Mouse (Mus musculus): ENCODE data around the gene 5730480H06Rik.

DNA sequence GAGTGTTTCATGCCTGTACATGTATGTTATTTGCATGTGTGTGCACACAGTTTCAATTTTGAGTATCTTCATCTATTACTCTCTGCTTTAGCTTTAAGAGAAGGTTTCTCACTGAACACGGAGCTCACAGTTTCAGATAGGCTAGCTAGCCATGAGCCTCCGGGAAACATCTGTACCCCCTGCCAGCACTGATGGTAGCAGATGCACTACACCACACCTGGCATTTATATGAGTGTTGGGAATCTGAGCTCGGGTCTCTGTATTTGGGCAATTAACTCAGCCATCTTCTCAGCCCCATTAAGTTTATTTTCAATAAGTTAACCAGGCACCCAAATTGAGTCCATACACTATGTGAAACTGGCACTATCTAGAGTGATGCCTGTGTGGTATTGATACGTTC, 83.7 kb downstream of the 5730480H06Rik start:
- TF ChIP-seq USF1 (IDR thresholded peaks at IDR 0.05; ENCODE audit: low read depth) (no peak), POLR2A (IDR thresholded peaks at IDR 0.05; ENCODE audit: insufficient read length, low read depth) (no peak), POLR2AphosphoS2 (IDR thresholded peaks at IDR 0.05; ENCODE audit: insufficient read length, low read depth) (no peak), E2F4 (IDR thresholded peaks at IDR 0.05; ENCODE audit: insufficient read depth) (no peak), MAX (IDR thresholded peaks at IDR 0.05; ENCODE audit: low read depth) (no peak), TCF12 (IDR thresholded peaks at IDR 0.05; ENCODE audit: insufficient read depth, poor library complexity, severe bottlenecking) (no peak), SRF (IDR thresholded peaks at IDR 0.05; ENCODE audit: control insufficient read depth, insufficient read length, low read depth) (no peak), REST (IDR thresholded peaks at IDR 0.05; ENCODE audit: insufficient read depth, insufficient read length) (no peak), MYOG (IDR thresholded peaks at IDR 0.05; ENCODE audit: control insufficient read depth in 1 of 3, insufficient read depth in 1 of 3, insufficient read length in 2 of 3, low read depth in 2 of 3) (no peak), MYOD1 (IDR thresholded peaks at IDR 0.05; ENCODE audit: control insufficient read depth in 1 of 3, insufficient read length in 2 of 3, low read depth in 2 of 3) (no peak), CEBPB (IDR thresholded peaks at IDR 0.05; ENCODE audit: insufficient read depth, poor library complexity, severe bottlenecking) (no peak)

Measured in myocyte (in vitro differentiated cells).